Mouse (Mus musculus): Measurements from ENCODE around the gene Srpk2. TPM values are rescaled to one million over a fixed set of nuclear protein-coding genes. Genes with fewer than 3 reads are reported as not detected.
"Not testable (repeated sequence)": the region's sequence is repeated elsewhere in the genome, so short reads cannot be mapped to it uniquely, and the experiment has no call there.

Gene Srpk2
- total RNA-seq, 2 experiments from 2014 or later, result 192 to 194 TPM

DNA sequence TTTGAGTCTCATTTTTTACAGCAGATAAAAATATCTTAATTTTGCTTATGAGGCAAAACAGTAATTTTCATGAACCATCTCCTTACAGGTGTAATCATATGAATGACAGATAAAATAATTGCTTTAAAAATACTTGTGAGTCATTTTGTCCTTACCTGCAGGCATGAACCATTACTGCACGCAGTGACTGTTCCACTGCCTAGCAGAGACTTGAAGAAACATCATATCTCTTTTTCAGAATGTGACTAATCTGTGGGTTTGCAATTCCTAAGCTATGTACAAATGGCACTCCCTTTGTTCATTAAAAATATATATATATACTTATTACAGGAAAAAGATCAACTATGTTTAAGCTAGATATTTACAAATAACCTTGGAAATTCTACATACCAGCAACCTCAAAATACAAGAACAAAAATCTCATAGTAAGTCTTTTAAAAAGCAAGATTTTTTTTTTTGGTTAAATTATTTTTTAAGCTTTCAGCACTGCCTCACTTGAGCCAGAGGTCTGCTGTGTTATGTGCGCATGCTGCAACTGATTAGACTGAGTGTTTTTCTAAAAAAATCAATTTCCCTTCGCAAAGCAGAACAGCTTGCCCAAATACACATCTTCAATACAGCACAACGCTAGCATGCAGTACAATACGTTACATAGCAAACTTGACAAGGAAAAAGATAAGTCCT lies 68.7 kb downstream of the Srpk2 start:
- no peak for DNase-seq (ENCODE audit: low spot score in 2 of 2)

DNA sequence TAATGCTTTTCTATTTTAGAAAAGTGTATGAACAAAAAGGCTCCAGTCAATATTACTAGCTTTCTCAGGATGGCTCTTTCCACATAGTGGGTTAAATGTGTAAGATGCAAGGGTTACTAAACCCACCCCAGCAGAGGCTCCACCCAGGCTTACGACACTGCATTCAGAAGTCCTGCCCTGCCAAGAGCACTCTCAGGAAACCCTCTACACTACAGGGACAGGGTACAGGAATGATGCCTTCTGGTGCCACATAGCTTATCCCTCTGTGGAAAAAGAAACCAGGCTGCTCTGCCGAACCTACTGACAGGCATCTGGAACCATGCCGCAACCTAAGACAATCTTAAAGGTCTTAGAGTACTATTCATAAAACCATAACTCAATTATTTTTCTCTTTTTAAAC lies 71.6 kb downstream of the Srpk2 start:
- no peak for DNase-seq (ENCODE audit: low spot score in 2 of 2)

DNA sequence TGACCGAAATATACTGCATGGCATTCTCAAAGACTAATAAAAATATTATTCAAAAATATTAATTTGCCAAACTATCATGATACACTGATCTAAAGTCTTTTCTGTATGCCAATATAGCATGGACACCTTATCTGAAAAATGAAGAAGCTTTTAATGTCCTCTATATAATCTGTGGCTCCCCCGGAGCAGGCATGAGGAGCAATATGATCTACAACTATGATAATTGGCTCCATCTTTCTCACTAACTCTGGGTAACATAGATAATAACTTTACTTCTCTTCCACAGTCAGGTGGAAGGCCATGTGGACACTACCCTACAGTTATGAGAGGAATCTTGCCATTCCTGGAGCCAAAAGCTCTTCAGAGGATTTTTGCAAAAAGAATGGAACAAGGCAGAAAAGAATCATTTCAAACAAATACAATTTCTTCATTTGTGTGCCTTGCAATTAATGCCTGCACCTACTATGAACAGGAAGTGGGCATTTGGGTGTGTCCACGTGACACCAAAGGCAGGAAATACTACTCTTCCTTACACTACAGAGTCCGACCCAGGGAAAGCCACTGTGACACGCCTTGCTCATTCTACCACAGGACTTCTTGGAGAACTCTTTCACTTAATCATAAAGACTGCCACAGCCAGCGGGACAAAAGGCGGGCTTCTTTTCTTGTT lies 80.2 kb downstream of the Srpk2 start:
- no peak for DNase-seq (ENCODE audit: low spot score in 2 of 2)

DNA sequence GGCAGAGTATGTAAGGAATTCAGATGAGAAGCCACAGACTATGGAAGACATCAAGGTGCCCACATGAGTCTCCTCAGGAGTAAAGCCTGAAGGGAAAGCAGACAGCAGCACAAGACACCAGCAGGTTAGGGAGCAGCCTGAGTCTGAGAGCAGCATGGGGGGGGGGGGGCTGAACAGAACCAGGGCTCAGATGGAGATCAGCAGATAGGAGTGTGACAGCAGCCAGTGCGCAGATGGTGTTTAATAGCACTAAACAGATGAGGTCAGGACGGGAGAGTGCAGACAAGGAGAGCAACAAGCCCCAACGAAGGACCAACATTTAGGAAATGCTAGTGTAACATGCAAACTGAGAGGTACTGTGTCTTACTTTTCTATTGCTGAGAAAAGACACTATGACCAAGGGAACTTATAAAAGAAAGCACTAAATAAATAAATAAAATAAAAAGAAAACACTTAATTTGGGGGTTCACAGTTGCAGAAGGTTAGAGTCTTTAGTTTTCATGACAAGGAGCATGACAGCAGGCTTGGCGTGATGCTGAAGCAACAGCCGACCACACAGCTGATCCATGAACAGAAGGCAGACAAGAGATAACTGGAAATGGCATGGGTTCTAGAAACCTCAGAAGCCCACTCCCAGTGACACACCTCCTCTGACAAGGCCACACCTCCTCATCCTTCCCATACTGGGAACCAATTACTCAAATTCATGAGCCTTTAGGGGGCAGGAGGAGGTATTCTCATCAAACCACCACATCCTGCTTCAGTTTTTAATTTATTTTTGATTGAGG lies 84.5 kb downstream of the Srpk2 start:
- no peak for DNase-seq (ENCODE audit: low spot score in 2 of 2)

DNA sequence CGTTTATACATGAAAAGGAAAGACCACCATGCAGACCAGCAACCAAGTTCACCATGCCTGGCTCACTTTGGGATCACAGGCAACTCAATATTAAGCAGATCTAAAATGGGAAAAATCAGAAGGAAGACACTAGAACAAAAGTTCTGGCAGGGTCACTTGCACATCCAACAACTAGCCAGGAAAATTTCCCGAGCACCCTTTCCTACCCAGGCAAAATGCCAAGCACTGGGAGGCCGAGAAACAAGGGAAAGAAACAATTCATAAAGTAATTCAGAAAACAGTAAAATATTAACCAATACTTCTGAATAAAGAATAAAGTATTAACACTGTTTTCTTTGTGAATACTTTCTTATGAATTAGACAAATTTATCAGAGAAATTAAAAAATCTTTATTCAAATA lies 85.2 kb downstream of the Srpk2 start:
- no peak for DNase-seq (ENCODE audit: low spot score in 2 of 2)

GRCm38 (mm10) chr5:23598491-23598890 lies 85.9 kb downstream of the Srpk2 start:
- DNase-seq (ENCODE audit: low spot score in 2 of 2), result no peak

DNA sequence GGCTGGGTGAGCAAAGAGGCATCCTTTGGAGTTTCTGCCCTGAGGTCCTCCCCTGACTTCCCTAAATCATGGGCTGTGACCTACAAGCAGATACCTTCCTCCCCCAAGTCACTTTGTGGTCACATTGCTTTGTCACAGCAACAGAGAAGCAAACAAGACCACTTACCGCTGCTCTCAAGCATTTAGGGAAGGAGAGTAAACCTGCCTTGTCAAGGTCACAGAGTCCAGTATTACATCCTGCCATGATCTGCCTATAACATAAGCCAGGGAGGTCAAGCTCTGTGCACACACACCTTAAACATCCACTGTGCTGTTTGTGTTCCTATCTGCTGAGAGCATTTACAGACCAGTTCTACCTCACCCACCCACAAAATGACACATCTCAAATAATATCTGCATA lies 86.4 kb downstream of the Srpk2 start:
- DNase-seq (ENCODE audit: low spot score in 2 of 2), result no peak

DNA sequence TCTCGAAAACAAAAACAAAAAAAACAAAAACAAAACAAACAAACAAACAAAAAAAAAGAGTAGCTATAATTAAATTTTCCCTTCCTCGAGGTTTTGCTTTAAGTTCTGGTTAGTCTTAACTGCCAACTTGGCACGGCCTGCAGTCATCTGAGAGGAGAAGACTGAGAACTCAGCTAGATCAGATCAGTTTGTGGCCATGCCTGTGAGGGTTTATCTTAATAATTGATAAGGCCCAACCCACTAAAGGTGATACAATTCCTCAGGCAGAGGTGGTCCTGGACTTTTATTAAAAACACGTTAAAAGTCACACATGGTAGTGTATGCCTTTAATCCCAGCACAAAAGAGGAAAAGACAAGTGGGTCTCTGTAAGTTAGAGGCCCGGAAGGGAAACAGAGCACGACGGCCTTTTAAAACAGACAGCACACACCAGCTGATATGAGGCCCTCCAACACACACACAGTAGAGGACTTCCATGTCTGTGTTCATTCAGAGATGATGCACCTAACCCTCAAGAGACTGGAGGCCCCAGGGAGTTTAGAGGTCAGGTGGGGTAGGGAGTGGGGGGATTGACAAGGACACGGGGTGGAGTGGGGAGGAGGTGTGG lies 87.1 kb downstream of the Srpk2 start:
- DNase-seq (ENCODE audit: low spot score in 2 of 2), result no peak

- no peak for DNase-seq (ENCODE audit: low spot score in 2 of 2)
Measured at GRCm38 (mm10) chr5:23596326-23596965, 88.0 kb downstream of the Srpk2 start.

GRCm38 (mm10) chr5:23590298-23590697 lies 94.1 kb downstream of the Srpk2 start:
- not testable (repeated sequence) for DNase-seq (ENCODE audit: low spot score in 2 of 2)

- no peak for DNase-seq (ENCODE audit: low spot score in 2 of 2)
Measured at GRCm38 (mm10) chr5:23587614-23588013, 96.8 kb downstream of the Srpk2 start.

DNA sequence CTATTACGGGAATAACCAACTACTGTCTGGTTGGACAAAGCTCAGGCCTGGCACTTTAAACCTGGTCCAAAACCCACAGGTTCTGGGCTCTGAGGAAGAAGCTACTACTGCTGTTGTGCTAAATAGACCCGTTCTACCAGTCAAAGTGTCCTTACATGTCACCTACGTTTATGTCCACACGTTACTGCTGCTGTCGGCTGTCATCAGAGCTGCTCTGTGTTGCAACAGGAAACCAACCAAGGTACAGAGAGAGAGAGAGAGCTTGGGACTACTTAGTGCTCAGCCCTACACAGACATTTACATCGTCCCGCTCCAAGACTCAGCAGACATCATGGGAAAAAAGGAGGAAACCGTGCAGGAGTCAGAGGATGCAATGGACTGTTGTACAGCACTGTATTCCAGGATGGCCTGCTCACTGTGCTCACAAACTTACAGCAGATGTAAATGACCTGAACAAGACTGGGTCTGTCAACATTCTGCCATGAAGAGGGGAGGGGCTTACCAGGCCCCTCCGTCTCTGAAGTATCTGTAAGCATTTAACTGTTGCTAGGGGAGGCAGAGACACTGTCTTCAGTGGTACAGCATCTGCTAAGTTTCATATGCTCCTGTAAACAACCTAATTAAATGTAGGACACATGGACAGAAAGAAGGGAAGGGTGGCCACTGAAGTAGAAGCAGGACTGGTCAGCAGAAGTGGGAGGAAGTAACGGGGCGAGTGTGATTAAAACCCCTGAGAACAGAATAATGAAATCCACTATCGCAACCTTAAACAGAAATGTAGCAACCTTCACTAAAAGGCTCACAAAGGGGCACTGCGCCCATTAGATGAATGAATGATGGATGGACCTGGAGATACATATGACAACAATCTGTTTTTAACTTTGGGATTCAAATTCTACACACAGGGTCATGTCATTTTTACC lies 97.6 kb downstream of the Srpk2 start:
- no peak for DNase-seq (ENCODE audit: low spot score in 2 of 2)

- no peak for DNase-seq (ENCODE audit: low spot score in 2 of 2)
Measured at GRCm38 (mm10) chr5:23581484-23582060, 102.8 kb downstream of the Srpk2 start.

DNA sequence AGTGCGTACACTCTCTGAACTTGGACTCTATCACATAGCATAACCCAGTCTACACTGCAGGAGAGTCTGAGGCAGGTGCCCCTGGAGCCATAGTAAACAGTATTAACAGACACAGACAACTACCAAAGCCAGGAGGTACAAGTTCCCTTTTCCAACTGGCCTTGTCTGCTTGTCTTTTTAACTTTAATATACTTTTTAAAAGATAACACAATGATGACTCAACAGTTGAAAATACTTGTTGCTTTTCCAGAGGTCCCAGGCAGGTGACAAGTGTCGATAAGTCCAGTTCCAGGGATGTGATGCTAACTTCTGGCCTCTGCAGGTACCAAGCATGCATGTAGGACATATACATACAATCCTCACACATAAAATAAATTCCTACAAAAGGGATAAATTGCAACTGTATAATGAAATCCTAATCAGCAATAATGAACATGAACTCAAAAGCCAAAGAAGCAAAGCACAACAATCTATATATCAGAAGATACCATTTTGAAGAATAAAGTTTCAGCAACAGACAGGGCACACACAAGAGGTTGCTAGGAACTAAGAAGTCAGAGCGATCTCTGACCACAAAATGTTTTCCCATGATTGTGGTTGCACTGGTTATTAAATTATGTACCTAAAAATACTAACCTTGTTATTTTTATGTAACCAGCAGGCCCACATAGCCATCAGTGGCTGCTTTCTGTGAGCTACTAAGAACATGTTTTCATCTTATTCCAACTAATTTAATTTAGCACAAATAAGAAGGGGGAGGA lies 105.1 kb downstream of the Srpk2 start:
- DNase-seq (ENCODE audit: low spot score in 2 of 2), result no peak

GRCm38 (mm10) chr5:23578322-23578957 lies 106.0 kb downstream of the Srpk2 start:
- DNase-seq (ENCODE audit: low spot score in 2 of 2), result no peak

DNA sequence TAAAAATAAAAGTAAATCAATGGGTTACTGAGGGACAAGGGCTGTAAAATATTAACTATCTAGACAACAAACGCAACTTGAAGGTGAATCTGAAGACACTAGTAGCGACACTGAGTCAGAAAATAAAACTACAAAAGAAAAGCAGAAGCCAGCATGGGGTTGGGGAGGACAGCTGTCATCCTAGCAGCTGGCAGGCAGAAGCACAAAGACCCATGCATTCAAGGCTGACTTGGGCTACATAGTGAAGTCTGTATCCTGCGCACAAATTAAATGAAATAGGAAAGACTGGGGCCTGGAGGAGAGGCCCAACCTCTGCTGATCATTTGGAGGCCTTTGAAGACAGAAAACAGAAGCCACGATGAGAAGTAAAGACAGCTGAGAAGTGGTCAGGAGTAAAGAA lies 106.6 kb downstream of the Srpk2 start:
- DNase-seq (ENCODE audit: low spot score in 2 of 2), result no peak

- DNase-seq (ENCODE audit: low spot score in 2 of 2), result no peak
Measured at GRCm38 (mm10) chr5:23576336-23577094, 107.9 kb downstream of the Srpk2 start.

DNA sequence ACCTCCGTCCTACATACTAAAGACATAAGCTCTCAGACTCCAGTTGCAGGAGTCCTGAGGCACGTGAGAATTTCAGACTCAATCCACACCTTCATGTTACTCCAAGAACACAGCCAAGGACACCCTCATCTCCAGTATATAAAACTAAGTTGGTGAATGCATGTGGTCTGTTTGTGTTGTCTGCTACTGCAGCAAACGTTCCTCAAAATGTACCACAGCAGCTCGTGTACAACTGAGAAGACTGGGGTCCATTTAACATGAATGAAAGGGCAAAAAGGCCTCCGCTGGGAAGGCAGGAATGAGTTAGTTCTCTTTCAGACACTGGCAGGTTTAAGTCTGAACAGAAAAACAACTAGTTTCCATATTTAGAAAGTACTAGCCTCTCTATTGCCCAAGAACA lies 110.5 kb downstream of the Srpk2 start:
- DNase-seq (ENCODE audit: low spot score in 2 of 2), result no peak

Data from left cerebral cortex, adult 18-20 months (tissue).